Mouse (Mus musculus) T-helper 17 cell (primary cell): ENCODE measurements around the gene Ndufab1.

ENCODE experiments used
- in situ Hi-C, 2 experiments: fragments of 300-600 bp; cut with MboI, MseI; formaldehyde crosslinking; loops; 1 replicate in 1 of 2; 2 replicates in 1 of 2; pipeline ENCODE4 v1.15.1; 2025; ENCODE audit warnings: high pct_unique_total_duplicates in 2 of 2

The Ndufab1 gene

DNA sequence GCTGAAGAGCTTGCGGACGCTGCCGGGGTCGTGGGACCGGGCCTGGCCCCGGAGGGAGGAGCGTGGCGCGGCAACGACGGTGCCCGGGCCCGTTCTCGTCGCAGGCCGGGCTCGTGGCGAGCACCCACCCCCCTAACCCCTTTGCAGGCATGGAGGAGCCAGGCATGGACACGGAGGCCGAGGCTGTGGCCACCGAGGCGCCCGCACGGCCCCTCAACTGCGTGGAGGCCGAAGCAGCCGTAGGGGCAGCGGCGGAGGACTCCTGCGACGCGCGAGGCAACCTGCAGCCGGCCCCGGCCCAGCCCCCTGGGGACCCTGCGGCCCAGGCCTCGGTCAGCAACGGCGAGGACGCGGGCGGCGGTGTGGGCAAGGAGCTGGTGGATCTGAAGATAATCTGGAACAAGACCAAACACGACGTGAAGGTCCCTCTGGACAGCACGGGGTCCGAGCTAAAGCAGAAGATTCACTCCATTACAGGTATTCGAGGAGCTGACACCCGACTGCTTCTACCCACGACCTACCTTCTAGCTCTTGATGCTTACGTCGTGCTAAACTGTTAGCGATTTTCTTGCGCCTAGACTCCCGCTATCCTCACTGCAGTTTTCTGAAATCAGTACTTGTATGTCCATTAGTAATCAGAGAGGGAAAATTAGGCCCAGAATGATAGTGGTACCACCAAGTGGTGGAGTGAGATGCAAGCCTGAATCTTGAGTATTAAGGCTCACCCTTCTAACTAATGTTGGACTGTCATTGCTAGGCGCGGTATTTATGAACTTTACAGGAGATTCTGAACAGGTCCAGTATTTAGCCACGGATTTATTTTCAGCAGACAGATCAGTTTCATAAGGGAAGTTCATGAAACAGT lies 33.9 kb downstream of the Ndufab1 start:
- in situ Hi-C loops, result no loop called here

DNA sequence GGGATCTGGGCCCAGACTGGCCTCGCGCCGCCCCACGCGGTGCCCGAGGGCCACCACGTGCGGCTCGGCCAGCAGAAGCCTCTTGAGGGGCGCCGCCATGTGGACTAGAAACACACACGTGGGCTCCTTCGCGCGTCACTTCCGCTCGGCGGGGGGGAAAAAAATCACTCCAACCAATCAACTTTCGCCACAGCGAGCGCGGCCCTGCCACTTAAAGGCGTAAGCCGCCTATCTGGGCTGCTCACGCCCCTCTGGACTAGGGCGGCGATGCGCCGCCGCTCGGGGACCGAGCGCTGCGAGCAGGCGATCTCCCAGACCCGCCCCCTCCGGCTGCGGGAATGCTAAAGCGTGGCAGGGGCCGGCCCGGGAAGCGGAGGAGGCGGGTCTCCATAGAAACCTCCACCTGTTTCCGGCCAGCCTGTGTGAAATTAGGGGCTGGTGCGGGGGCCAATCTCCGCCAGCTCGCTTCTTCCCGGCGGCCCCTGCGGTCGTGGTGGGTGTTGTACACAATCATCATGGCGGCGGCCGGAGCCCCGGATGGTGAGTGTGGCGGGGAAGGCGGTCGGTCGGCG lies 34.7 kb downstream of the Ndufab1 start, which contains the start of the genes Ubfd1 and Ears2:
Gene Ubfd1 (plus strand): TSS at position 231 of the 572 bp plus-strand sequence.
Gene Ears2 (minus strand): TSS at position 319 of the 572 bp plus-strand sequence.
- in situ Hi-C loops, result no loop called here

DNA sequence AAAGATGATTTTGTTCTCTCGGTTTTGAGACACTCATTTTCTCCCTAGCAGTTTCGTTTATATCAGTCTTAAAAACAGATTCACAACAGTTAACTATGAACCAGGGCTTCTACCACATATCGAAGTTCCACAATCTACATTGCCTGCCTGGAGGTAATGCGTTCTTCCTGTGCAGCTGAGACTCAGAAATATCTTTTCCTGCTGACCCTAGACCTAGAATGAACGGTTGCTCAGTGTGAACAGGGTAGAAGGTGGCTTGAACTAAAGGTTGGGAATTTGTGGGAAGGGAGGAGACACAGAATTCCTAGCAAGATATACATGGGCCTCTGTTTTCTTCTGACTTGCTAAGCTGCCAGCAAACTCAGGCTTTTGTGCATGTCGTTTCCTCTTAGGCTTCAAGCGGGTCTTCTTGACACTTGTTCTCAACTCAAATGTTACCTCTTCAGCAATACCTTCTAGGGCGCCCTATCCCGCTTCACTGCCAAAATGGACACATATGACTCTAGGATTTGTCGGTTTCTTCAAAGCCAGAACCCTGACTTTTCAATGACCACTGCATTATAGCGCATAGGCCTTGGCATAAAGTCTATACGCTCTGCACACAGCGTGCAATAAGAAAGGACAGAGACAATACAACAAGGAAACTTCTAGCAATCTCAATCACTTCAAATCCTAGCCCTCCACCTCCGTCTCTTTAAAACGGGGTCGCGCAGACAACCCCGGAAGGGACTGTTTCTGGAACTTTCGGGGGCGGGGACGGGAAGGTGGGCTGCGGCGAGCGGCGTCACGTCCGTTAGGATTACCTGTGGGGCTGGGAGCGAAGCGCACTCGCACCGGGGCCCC lies 35.4 kb downstream of the Ndufab1 start:
- in situ Hi-C loops, result no loop called here

DNA sequence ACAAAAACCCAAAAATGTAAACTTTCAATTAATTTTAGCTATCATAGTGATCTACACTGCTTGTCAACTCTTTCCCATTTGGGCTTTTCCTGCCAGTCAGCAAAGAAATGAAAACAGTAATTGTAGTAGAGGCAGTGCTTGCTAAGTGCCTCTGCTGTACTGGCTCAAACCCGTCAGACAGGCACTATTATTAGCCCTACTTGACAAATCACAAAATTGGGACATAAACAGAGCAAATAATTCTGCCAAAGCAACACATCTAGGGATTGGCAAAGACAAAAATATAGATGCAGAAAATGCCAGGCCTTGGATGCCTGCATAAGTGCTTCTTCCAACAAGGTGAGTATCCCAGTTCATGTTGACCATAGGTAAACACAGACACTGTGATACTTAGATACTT lies 36.0 kb downstream of the Ndufab1 start:
- in situ Hi-C loops, result no loop called here

DNA sequence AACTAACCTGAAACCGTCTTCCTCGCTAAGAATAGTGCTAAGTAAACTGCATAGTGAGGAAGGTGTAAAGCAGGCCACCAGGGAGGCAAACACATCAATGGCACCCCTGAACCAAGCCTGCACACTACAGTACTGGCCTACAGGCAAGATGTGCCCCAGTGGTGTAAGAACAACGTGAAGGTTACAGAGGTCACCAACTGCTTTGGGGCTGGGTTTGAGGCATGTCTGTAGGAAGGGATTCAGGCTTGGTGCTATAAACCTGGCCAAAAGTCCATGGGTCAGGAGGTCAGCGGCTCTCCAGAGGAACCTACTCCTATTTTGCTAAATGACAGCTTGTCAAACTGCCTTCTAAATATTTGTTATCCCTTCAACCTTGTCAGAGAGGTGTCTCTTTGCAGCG lies 45.1 kb downstream of the Ndufab1 start:
- in situ Hi-C loops, result no loop called here

DNA sequence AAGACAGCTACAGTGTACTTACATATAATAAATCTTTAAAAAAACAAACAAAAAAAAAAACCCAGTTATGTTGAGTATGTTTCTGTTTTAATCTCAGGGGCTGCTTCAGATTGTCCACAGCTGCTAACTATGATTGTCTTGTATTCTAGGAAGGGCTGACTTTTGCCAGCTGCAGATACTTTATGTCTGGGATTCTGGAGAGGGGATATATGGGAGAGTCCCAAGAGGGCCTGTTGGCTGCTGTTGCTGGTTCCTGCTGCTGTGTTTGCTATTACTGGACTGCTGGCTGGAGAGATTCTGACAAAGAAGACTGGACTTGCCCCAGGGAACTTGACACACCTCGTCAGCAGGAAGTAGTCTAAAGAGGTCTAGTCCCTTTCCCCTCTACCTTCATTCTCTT lies 50.9 kb downstream of the Ndufab1 start:
- in situ Hi-C loops, result no loop called here

DNA sequence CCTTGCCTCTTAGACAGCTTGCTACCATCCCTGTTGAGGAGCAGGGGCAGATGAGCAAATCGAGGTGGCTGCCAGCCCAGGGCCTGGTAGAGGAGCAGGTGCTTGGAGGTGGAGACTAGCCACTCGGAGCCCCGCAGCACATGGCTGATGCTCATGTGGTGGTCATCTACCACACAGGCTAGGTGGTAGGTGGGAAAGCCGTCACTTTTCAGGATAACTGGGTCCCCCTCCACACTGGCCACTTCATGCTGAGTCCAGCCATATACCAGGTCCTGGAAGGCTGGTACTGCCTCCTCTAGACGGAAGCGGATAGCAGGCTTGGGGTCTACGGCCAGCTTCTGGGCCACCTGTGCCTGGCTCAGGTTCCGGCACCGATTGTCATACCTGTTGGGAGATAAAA lies 53.5 kb downstream of the Ndufab1 start:
- in situ Hi-C loops, result no loop called here

DNA sequence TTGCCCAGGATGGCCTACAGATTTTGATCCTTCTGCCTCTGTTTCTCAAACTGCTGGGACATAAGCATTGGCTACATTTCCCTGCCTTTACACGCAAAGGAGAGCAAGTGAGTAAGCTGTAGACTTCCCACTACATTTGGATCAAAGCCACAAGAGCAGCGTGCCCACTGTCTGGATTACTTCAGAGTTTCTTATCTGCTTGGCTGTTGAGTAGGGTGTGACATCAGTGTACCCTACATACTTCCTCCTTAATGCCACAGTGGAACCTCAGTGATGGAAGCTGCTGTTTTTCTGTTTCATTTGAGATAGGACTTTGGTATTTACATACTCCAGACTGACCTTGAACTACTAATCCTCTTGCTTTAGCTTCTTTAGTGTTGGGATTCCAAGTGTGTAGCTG lies 54.9 kb downstream of the Ndufab1 start:
- in situ Hi-C loops, result no loop called here

DNA sequence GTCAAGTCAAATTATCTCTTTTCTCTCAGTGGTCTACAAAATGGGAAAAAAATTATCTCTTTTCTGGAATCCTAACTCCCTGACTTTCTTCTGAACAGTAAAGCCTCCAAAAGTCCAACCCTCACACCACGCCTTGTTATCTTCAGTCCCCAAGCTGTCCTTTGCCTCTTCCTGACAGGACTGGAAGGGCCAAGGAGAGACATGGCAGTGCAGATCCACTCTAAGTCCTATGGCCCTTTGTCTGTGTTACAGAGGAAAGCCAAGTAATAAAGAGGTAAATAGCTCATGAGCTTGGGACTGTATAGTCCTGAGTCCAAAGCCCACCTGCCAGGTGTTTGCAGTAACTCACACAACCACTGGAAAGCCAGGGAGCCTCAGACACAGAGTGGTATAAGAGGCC lies 56.0 kb downstream of the Ndufab1 start:
- in situ Hi-C loops, result no loop called here

DNA sequence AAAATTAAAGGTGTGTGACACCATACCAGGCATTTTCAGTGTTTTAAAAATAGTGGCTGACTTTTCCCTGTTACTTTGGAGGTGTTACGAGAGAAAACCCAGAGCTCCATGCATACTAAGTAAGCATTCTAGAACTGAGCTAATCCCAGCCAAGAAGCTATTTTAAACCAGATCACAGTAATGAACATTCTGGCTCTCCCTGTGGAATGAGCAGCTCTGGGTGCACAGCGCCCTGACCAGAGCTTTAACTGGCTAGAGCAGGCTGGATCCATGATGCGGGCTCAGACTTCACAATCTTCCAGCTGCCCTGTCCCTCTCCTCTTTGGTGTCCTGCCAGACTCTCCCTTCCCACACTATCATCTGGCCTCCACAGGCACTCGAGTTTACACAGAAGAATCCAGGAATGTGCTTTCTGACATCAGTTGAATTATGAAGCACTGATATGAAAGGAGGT lies 56.5 kb downstream of the Ndufab1 start:
- in situ Hi-C loops, result no loop called here

DNA sequence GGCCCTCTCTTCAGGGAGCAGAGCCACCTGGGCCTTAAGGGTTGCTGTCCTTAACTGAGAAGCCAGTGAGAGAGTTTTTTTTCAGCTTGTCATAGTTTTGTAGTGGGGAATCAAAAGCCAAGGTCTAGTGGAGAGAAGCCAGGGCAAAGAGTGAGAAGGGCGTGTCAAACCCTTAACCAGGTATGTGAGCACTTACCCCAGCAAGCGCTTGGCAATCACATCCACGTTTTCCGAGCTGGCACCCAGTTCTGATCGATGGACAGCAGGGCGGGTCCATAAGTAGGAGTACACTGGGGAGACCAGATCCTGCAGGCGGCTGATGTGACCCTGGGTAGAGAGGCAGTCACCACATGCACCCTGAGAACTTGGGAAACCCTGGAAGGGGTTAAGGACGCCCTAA lies 57.6 kb downstream of the Ndufab1 start:
- in situ Hi-C loops, result no loop called here
